Comparison of ENCODE assay signal across 8 mouse cellular contexts in the genomic region with DNA sequence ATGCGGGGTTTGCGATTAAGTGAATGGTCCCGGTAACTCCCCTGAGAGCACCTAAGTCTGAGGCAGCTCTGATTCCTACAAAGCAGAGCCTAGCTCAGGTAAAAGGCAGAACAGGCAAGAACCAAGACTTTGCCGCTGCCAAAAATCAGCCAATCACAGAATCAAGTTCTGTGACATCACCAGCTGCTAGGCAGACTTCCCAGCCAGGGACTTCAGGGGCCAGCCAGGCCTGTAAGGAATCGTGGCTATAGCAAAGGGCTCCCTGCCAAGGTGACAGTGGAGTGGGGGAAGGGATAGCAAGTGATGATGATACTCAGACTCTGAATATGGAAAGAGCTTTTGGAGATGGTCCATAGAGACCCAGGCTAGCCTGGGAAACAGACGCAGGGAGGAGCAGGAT. TPM values are rescaled to one million over a fixed set of nuclear protein-coding genes. Genes with fewer than 3 reads are reported as not detected.
DNase-seq lines count a peak whose midpoint lies in the region; ATAC-seq and TF ChIP-seq lines count a peak whose summit lies in the region.

No protein-coding gene starts in this region.

- peaks cover 28% of the 10 kb centered on the region for H3K36me3 ChIP-seq in embryonic facial prominence, embryonic 15.5 days
- peaks cover 4% of the 10 kb centered on the region; the same call in 1 of the 2 replicates for H3K36me3 ChIP-seq in heart, embryonic 11.5 days (ENCODE audit: control insufficient read depth, insufficient read depth, low read length)
- peaks cover 18% of the 10 kb centered on the region; the same call in 1 of the 2 replicates for H3K36me3 ChIP-seq in limb, embryonic 12.5 days
- no peaks in the 10 kb centered on the region for H3K36me3 ChIP-seq in midbrain, embryonic 14.5 days (ENCODE audit: control insufficient read depth, insufficient read depth, low read length)
- peaks cover 2% of the 10 kb centered on the region; the same call in 1 of the 2 replicates for H3K36me3 ChIP-seq in small intestine, adult 2 months (ENCODE audit: control insufficient read depth, insufficient read depth, low read length)

- H3K4me1 ChIP-seq in embryonic facial prominence, embryonic 15.5 days: peaks cover 55% of the 10 kb centered on the region
- H3K4me1 ChIP-seq in heart, embryonic 11.5 days (ENCODE audit: control insufficient read depth, insufficient read depth, low read length): peaks cover 52% of the 10 kb centered on the region
- peaks cover 56% of the 10 kb centered on the region for H3K4me1 ChIP-seq in limb, embryonic 12.5 days (replicated peaks)
- H3K4me1 ChIP-seq in midbrain, embryonic 14.5 days (ENCODE audit: control insufficient read depth, insufficient read depth, low read length): peaks cover 11% of the 10 kb centered on the region; the same call in 1 of the 2 replicates
- peaks cover 29% of the 10 kb centered on the region for H3K4me1 ChIP-seq in small intestine, adult 2 months (ENCODE audit: control insufficient read depth, insufficient read depth, insufficient read length, low read length)

- H3K9me3 ChIP-seq in embryonic facial prominence, embryonic 15.5 days (replicated peaks): no peaks in the 10 kb centered on the region
- H3K9me3 ChIP-seq in heart, embryonic 11.5 days (replicated peaks; ENCODE audit: control insufficient read depth, low read length): no peaks in the 10 kb centered on the region
- H3K9me3 ChIP-seq in limb, embryonic 12.5 days: no peaks in the 10 kb centered on the region
- H3K9me3 ChIP-seq in midbrain, embryonic 14.5 days (ENCODE audit: control insufficient read depth, low read length): no peaks in the 10 kb centered on the region

- H3K4me3 ChIP-seq in embryonic facial prominence, embryonic 15.5 days (replicated peaks): peak overlapping the region; percentile 54
- peak overlapping the region; percentile 16; the same call in 1 of the 2 replicates for H3K4me3 ChIP-seq in heart, embryonic 11.5 days (ENCODE audit: low read depth, low read length)
- peak overlapping the region; percentile 23 for H3K4me3 ChIP-seq in limb, embryonic 12.5 days (replicated peaks)
- H3K4me3 ChIP-seq in midbrain, embryonic 14.5 days (replicated peaks; ENCODE audit: low read depth, low read length): no peak overlapping the region
- peak overlapping the region; percentile 42 for H3K4me3 ChIP-seq in small intestine, adult 2 months (ENCODE audit: low read depth, low read length)

- no peak for TF ChIP-seq CTCF in small intestine, adult 2 months (IDR thresholded peaks at IDR 0.05; ENCODE audit: extremely low read depth, insufficient read length, insufficient replicate concordance, low read depth, low read length)

- H3K9ac ChIP-seq in embryonic facial prominence, embryonic 15.5 days: no peak overlapping the region
- H3K9ac ChIP-seq in heart, embryonic 11.5 days (ENCODE audit: low read depth, low read length): 0 out of 2 replicates have a peak overlapping the region, but pooled peaks have one; percentile 34
- H3K9ac ChIP-seq in limb, embryonic 12.5 days (replicated peaks): 0 out of 2 replicates have a peak overlapping the region, but pooled peaks have one; percentile 12
- no peak overlapping the region for H3K9ac ChIP-seq in midbrain, embryonic 14.5 days (replicated peaks; ENCODE audit: low read length)

- DNase-seq in adrenal gland, postnatal 36 days: peak; percentile 89 to 90
- peak; percentile 93 for DNase-seq in kidney, adult 9 months
- DNase-seq in midbrain, embryonic 14.5 days: peak; percentile 94

- no peak for TF ChIP-seq POLR2A in small intestine, adult 2 months (IDR thresholded peaks at IDR 0.05; ENCODE audit: low read depth, low read length)

- peak overlapping the region; percentile 44 for H3K4me2 ChIP-seq in embryonic facial prominence, embryonic 15.5 days (replicated peaks)
- H3K4me2 ChIP-seq in heart, embryonic 11.5 days: peak overlapping the region; percentile 70
- H3K4me2 ChIP-seq in limb, embryonic 12.5 days: peak overlapping the region; percentile 80
- peak overlapping the region; percentile 39 for H3K4me2 ChIP-seq in midbrain, embryonic 14.5 days (ENCODE audit: low read length)

- H3K27me3 ChIP-seq in embryonic facial prominence, embryonic 15.5 days: peaks cover 8% of the 10 kb centered on the region
- peaks cover 4% of the 10 kb centered on the region for H3K27me3 ChIP-seq in heart, embryonic 11.5 days (ENCODE audit: control insufficient read depth, insufficient read depth, low read length)
- peaks cover 60% of the 10 kb centered on the region for H3K27me3 ChIP-seq in limb, embryonic 12.5 days
- H3K27me3 ChIP-seq in midbrain, embryonic 14.5 days (ENCODE audit: control insufficient read depth, insufficient read depth, low read length): peaks cover 23% of the 10 kb centered on the region
- H3K27me3 ChIP-seq in small intestine, adult 2 months (ENCODE audit: control insufficient read depth, insufficient read depth, low read length): peaks cover 10% of the 10 kb centered on the region

- no peak overlapping the region for H3K27ac ChIP-seq in embryonic facial prominence, embryonic 15.5 days (replicated peaks)
- 0 out of 2 replicates have a peak overlapping the region, but pooled peaks have one; percentile 29 for H3K27ac ChIP-seq in heart, embryonic 11.5 days (ENCODE audit: low read depth, low read length)
- no peak overlapping the region for H3K27ac ChIP-seq in limb, embryonic 12.5 days
- no peak overlapping the region for H3K27ac ChIP-seq in midbrain, embryonic 14.5 days (replicated peaks; ENCODE audit: low read depth, low read length)
- H3K27ac ChIP-seq in small intestine, adult 2 months (ENCODE audit: insufficient read depth, low read depth, low read length): 0 out of 2 replicates have a peak overlapping the region, but pooled peaks have one; percentile 19

- 15% methylated on average over 6 of the region's 6 CpGs for WGBS in embryonic facial prominence, embryonic 15.5 days
- 14% methylated on average over 6 of the region's 6 CpGs for WGBS in heart, embryonic 11.5 days (ENCODE audit: insufficient replicate concordance)
- WGBS in limb, embryonic 12.5 days: 15% methylated on average over 6 of the region's 6 CpGs
- 11% methylated on average over 6 of the region's 6 CpGs for WGBS in midbrain, embryonic 14.5 days
- 19% methylated on average over 6 of the region's 6 CpGs for WGBS in small intestine, adult 2 months

- ATAC-seq in embryonic facial prominence, embryonic 15.5 days (ENCODE audit: insufficient number of reproducible peaks, low FRiP score, low TSS enrichment, low read depth): no peak
- no peak for ATAC-seq in heart, embryonic 11.5 days (replicated peaks; ENCODE audit: insufficient number of reproducible peaks, low FRiP score, low TSS enrichment)
- ATAC-seq in limb, embryonic 12.5 days (ENCODE audit: insufficient number of reproducible peaks, insufficient read depth, low FRiP score, low TSS enrichment, low read depth): no peak
- peak; percentile 57; the same call in 1 of the 2 replicates for ATAC-seq in midbrain, embryonic 14.5 days (ENCODE audit: low FRiP score, low TSS enrichment)
- ATAC-seq in erythroid progenitor cell, adult 5-6 weeks (replicated peaks; ENCODE audit: low FRiP score, poor library complexity, severe bottlenecking): no peak; the same call in 1 of the 2 replicates

RNA-seq across cellular contexts. Expression of a gene that starts 3.6 kb away (rescaled TPM):
- total RNA-seq in adrenal gland, postnatal 36 days (2021): 100 to 1,000 TPM in 1 of 2 experiments, 10 to 100 TPM in 1; 69.6 to 143 TPM
- polyA plus RNA-seq in embryonic facial prominence, embryonic 15.5 days (2015; fragmentation: Nextera tagmentation; extraction: Ambion mirVana): 456 and 604 TPM in 2 replicates
- 155 and 162 TPM in 2 replicates for polyA plus RNA-seq in heart, embryonic 11.5 days (2014; fragmentation: Nextera tagmentation; extraction: Ambion mirVana)
- 215 and 216 TPM in 2 replicates for polyA plus RNA-seq in limb, embryonic 12.5 days (2016; fragmentation: Nextera tagmentation; extraction: Ambion mirVana)
- polyA plus RNA-seq in midbrain, embryonic 14.5 days (2014; fragmentation: Nextera tagmentation; extraction: Ambion mirVana): 3.6 and 10.8 TPM in 2 replicates
- 31.6 and 37.0 TPM in 2 replicates for polyA plus RNA-seq in small intestine, adult 2 months (2012; rRNA removed)
- not detected in 2 replicates for total RNA-seq in erythroid progenitor cell, adult 5-6 weeks (2015; ENCODE audit: low replicate concordance)
- not detected in 2 replicates for total RNA-seq in erythroid progenitor cell, adult 5-6 weeks (2017; ENCODE audit: low replicate concordance)

RNA-seq across cellular contexts. Expression of a gene that starts 13.2 kb away (rescaled TPM):
- total RNA-seq in adrenal gland, postnatal 36 days (2021): 1 to 10 TPM in 1 of 2 experiments, under 1 TPM in 1; 0.49 to 1.2 TPM
- 2.5 and 4.8 TPM in 2 replicates for polyA plus RNA-seq in embryonic facial prominence, embryonic 15.5 days (2015; fragmentation: Nextera tagmentation; extraction: Ambion mirVana)
- 1.7 and 3.2 TPM in 2 replicates for polyA plus RNA-seq in heart, embryonic 11.5 days (2014; fragmentation: Nextera tagmentation; extraction: Ambion mirVana)
- polyA plus RNA-seq in limb, embryonic 12.5 days (2016; fragmentation: Nextera tagmentation; extraction: Ambion mirVana): 1.1 and 1.3 TPM in 2 replicates
- 0.30 TPM in 1 of 2 replicates, not detected in the other for polyA plus RNA-seq in midbrain, embryonic 14.5 days (2014; fragmentation: Nextera tagmentation; extraction: Ambion mirVana)
- 36.6 and 47.7 TPM in 2 replicates for polyA plus RNA-seq in small intestine, adult 2 months (2012; rRNA removed)
- 1.7 TPM in 1 of 2 replicates, not detected in the other for total RNA-seq in erythroid progenitor cell, adult 5-6 weeks (2015; ENCODE audit: low replicate concordance)
- not detected in 2 replicates for total RNA-seq in erythroid progenitor cell, adult 5-6 weeks (2017; ENCODE audit: low replicate concordance)

RNA-seq across cellular contexts. Expression of a gene that starts 20.5 kb away (rescaled TPM):
- total RNA-seq in adrenal gland, postnatal 36 days (2021): 1 to 10 TPM; 2.6 to 3.5 TPM
- polyA plus RNA-seq in embryonic facial prominence, embryonic 15.5 days (2015; fragmentation: Nextera tagmentation; extraction: Ambion mirVana): 36.8 and 39.8 TPM in 2 replicates
- polyA plus RNA-seq in heart, embryonic 11.5 days (2014; fragmentation: Nextera tagmentation; extraction: Ambion mirVana): 34.2 and 35.7 TPM in 2 replicates
- 44.8 and 46.4 TPM in 2 replicates for polyA plus RNA-seq in limb, embryonic 12.5 days (2016; fragmentation: Nextera tagmentation; extraction: Ambion mirVana)
- polyA plus RNA-seq in midbrain, embryonic 14.5 days (2014; fragmentation: Nextera tagmentation; extraction: Ambion mirVana): 5.0 and 6.0 TPM in 2 replicates
- 21.6 and 38.3 TPM in 2 replicates for polyA plus RNA-seq in small intestine, adult 2 months (2012; rRNA removed)
- 233 and 242 TPM in 2 replicates for total RNA-seq in erythroid progenitor cell, adult 5-6 weeks (2015; ENCODE audit: low replicate concordance)
- total RNA-seq in erythroid progenitor cell, adult 5-6 weeks (2017; ENCODE audit: low replicate concordance): 202 and 213 TPM in 2 replicates

RNA-seq across cellular contexts. Expression of a gene that starts 27.3 kb away (rescaled TPM):
- 10 to 100 TPM; 57.3 to 59.3 TPM for total RNA-seq in adrenal gland, postnatal 36 days (2021)
- polyA plus RNA-seq in embryonic facial prominence, embryonic 15.5 days (2015; fragmentation: Nextera tagmentation; extraction: Ambion mirVana): 71.7 and 81.0 TPM in 2 replicates
- 73.6 and 75.8 TPM in 2 replicates for polyA plus RNA-seq in heart, embryonic 11.5 days (2014; fragmentation: Nextera tagmentation; extraction: Ambion mirVana)
- polyA plus RNA-seq in limb, embryonic 12.5 days (2016; fragmentation: Nextera tagmentation; extraction: Ambion mirVana): 62.0 and 63.8 TPM in 2 replicates
- polyA plus RNA-seq in midbrain, embryonic 14.5 days (2014; fragmentation: Nextera tagmentation; extraction: Ambion mirVana): 68.1 and 80.6 TPM in 2 replicates
- polyA plus RNA-seq in small intestine, adult 2 months (2012; rRNA removed): 365 and 503 TPM in 2 replicates
- 26.0 and 46.9 TPM in 2 replicates for total RNA-seq in erythroid progenitor cell, adult 5-6 weeks (2015; ENCODE audit: low replicate concordance)
- 38.5 and 41.1 TPM in 2 replicates for total RNA-seq in erythroid progenitor cell, adult 5-6 weeks (2017; ENCODE audit: low replicate concordance)

RNA-seq across cellular contexts. Expression of a gene that starts 36.4 kb away (rescaled TPM):
- total RNA-seq in adrenal gland, postnatal 36 days (2021): not detected
- polyA plus RNA-seq in embryonic facial prominence, embryonic 15.5 days (2015; fragmentation: Nextera tagmentation; extraction: Ambion mirVana): not detected in 2 replicates
- polyA plus RNA-seq in heart, embryonic 11.5 days (2014; fragmentation: Nextera tagmentation; extraction: Ambion mirVana): not detected in 2 replicates
- not detected in 2 replicates for polyA plus RNA-seq in limb, embryonic 12.5 days (2016; fragmentation: Nextera tagmentation; extraction: Ambion mirVana)
- polyA plus RNA-seq in midbrain, embryonic 14.5 days (2014; fragmentation: Nextera tagmentation; extraction: Ambion mirVana): not detected in 2 replicates
- polyA plus RNA-seq in small intestine, adult 2 months (2012; rRNA removed): 0.96 and 1.9 TPM in 2 replicates
- not detected in 2 replicates for total RNA-seq in erythroid progenitor cell, adult 5-6 weeks (2015; ENCODE audit: low replicate concordance)
- total RNA-seq in erythroid progenitor cell, adult 5-6 weeks (2017; ENCODE audit: low replicate concordance): 3.2 TPM in 1 of 2 replicates, not detected in the other

Comparison
In these comparisons a context has a peak if more than half of its experiments do, and no peak if none do; other contexts are left out.
1. H3K27ac ChIP-seq: peak in heart, embryonic 11.5 days (single experiment) and small intestine, adult 2 months (single experiment); none in embryonic facial prominence, embryonic 15.5 days (single experiment), limb, embryonic 12.5 days (single experiment) and midbrain, embryonic 14.5 days (single experiment).
2. H3K9ac ChIP-seq: peak in heart, embryonic 11.5 days (single experiment) and limb, embryonic 12.5 days (single experiment); none in embryonic facial prominence, embryonic 15.5 days (single experiment) and midbrain, embryonic 14.5 days (single experiment).
3. Peak in every context shown above with its lines, with median percentiles within 50 percentile points of each other: DNase-seq and H3K4me2 ChIP-seq.